Mouse (Mus musculus) heart, embryonic 12.5 days (tissue): ENCODE measurements around the gene Zfp280c. TPM values are rescaled to one million over a fixed set of nuclear protein-coding genes. Genes with fewer than 3 reads are reported as not detected.

Experiments used
- ATAC-seq: fragments of 200-750 bp; cut with Nextera tagmentation; 2 replicates; pipeline ENCODE4 v1.8.0; 2017; ENCODE audit warnings: moderate TSS enrichment, moderate library complexity; ENCODE audit not compliant: insufficient number of reproducible peaks, low FRiP score
- H3K27ac ChIP-seq: fragments of 300-500 bp; sonication (generic); 2 replicates; pipeline ENCODE4 v1.5.1; 2016; ENCODE audit warnings: mild to moderate bottlenecking, moderate library complexity; ENCODE audit not compliant: poor library complexity, severe bottlenecking
- H3K27me3 ChIP-seq: fragments of 300-500 bp; sonication (generic); replicated peaks from 2 replicates; pipeline ENCODE4 v1.6.1; 2016; ENCODE audit warnings: mild to moderate bottlenecking, moderate library complexity
- H3K36me3 ChIP-seq: fragments of 300-500 bp; sonication (generic); 2 replicates; pipeline ENCODE4 v1.6.1; 2016; ENCODE audit warnings: mild to moderate bottlenecking, moderate library complexity
- H3K4me1 ChIP-seq: fragments of 300-500 bp; sonication (generic); replicated peaks from 2 replicates; pipeline ENCODE4 v1.6.1; 2016; ENCODE audit warnings: mild to moderate bottlenecking
- H3K4me2 ChIP-seq: fragments of 300-500 bp; sonication (generic); 2 replicates; pipeline ENCODE4 v1.6.1; 2016; ENCODE audit warnings: mild to moderate bottlenecking, moderate library complexity
- H3K4me3 ChIP-seq: fragments of 300-500 bp; sonication (generic); 2 replicates; pipeline ENCODE4 v1.5.1; 2016; ENCODE audit warnings: mild to moderate bottlenecking
- H3K9ac ChIP-seq: fragments of 300-500 bp; sonication (generic); 2 replicates; pipeline ENCODE4 v1.6.1; 2016; ENCODE audit warnings: mild to moderate bottlenecking, moderate library complexity
- H3K9me3 ChIP-seq: fragments of 300-500 bp; sonication (generic); replicated peaks from 2 replicates; pipeline ENCODE4 v1.6.1; 2016; ENCODE audit warnings: mild to moderate bottlenecking, moderate library complexity
- WGBS: fragments of 180-500 bp; shearing (Covaris S2); methylation state at CpG from one replicate; pipeline ENCODE4 v1.1.7; 2016; 5-methylcytosine and 5-hydroxymethylcytosine counted together
- polyA plus RNA-seq: library from polyadenylated mRNA; unstranded; fragments of >200 nt; fragmentation: Nextera tagmentation; extraction: Ambion mirVana; gene quantifications from 2 replicates; pipeline ENCODE4 v1.2.1, GENCODE M21; 2016

The Zfp280c gene
- 7.2 TPM in 2 replicates for polyA plus RNA-seq

- ATAC-seq, result peak; percentile 89
- H3K27ac ChIP-seq, result peak within 1 kb of the TSS; percentile 82
- peaks cover 3% of the 10 kb centered on the region; the same call in 1 of the 2 replicates for H3K9me3 ChIP-seq
- H3K4me2 ChIP-seq, result peak within 1 kb of the TSS; percentile 64
- WGBS, result 13% methylated on average over 44 of the region's 45 CpGs
- peak within 1 kb of the TSS; percentile 86 for H3K9ac ChIP-seq
- H3K4me3 ChIP-seq, result peak within 1 kb of the TSS; percentile 81
- peaks cover 14% of the 10 kb centered on the region for H3K36me3 ChIP-seq
- H3K27me3 ChIP-seq, result no peaks in the 10 kb centered on the region
- H3K4me1 ChIP-seq, result no peaks in the 10 kb centered on the region
Observed at GRCm38 (mm10) chrX:48594099-48594760, at the start of gene Zfp280c. TSS of gene Zfp280c (minus strand) at chrX:48594504.

- H3K9me3 ChIP-seq, result no peaks in the 10 kb centered on the region
- WGBS, result 48% methylated on average over 2 of the region's 2 CpGs
- no peaks in the 10 kb centered on the region for H3K4me1 ChIP-seq
- no peak overlapping the region for H3K9ac ChIP-seq
- no peak overlapping the region for H3K27ac ChIP-seq
- no peaks in the 10 kb centered on the region for H3K36me3 ChIP-seq
- ATAC-seq, result no peak
- H3K4me3 ChIP-seq, result no peak overlapping the region
- H3K27me3 ChIP-seq, result no peaks in the 10 kb centered on the region
- no peak overlapping the region for H3K4me2 ChIP-seq
Observed at GRCm38 (mm10) chrX:48637032-48637431, 42.7 kb upstream of the Zfp280c start.

- H3K4me3 ChIP-seq, result peak overlapping the region; percentile 79
- H3K27ac ChIP-seq, result no peak overlapping the region; the same call in 1 of the 2 replicates
- no peak for ATAC-seq
- H3K36me3 ChIP-seq, result no peaks in the 10 kb centered on the region
- peak overlapping the region; percentile 65 for H3K9ac ChIP-seq
- no peaks in the 10 kb centered on the region for H3K27me3 ChIP-seq
- peak overlapping the region; percentile 68 for H3K4me2 ChIP-seq
- H3K9me3 ChIP-seq, result no peaks in the 10 kb centered on the region
- no peaks in the 10 kb centered on the region for H3K4me1 ChIP-seq
- 19% methylated on average over 9 of the region's 9 CpGs for WGBS
Observed at GRCm38 (mm10) chrX:48624054-48624420, 29.7 kb upstream of the Zfp280c start.

GRCm38 (mm10) chrX:48623379-48624053 lies 29.2 kb upstream of the Zfp280c start, which contains the start of gene Slc25a14:
TSS of gene Slc25a14 (plus strand) at chrX:48623413.
- ATAC-seq, result peak; percentile 87
- Histone ChIP-seq H3K9me3 (no peaks in the 10 kb centered on the region), H3K36me3 (no peaks in the 10 kb centered on the region), H3K27me3 (no peaks in the 10 kb centered on the region), H3K9ac (peak within 1 kb of the TSS; percentile 65), H3K4me3 (peak within 1 kb of the TSS; percentile 79), H3K27ac (peak within 1 kb of the TSS; percentile 79), H3K4me2 (peak within 1 kb of the TSS; percentile 68), H3K4me1 (no peaks in the 10 kb centered on the region)
- 16% methylated on average over 37 of the region's 38 CpGs for WGBS

- H3K27me3 ChIP-seq, result no peaks in the 10 kb centered on the region
- ATAC-seq, result no peak
- no peaks in the 10 kb centered on the region for H3K36me3 ChIP-seq
- H3K9ac ChIP-seq, result peak overlapping the region; percentile 65
- H3K9me3 ChIP-seq, result no peaks in the 10 kb centered on the region
- peak overlapping the region; percentile 68 for H3K4me2 ChIP-seq
- 13% methylated on average over 4 of the region's 4 CpGs for WGBS
- no peaks in the 10 kb centered on the region for H3K4me1 ChIP-seq
- H3K27ac ChIP-seq, result peak overlapping the region; percentile 79
- peak overlapping the region; percentile 79 for H3K4me3 ChIP-seq
Observed at GRCm38 (mm10) chrX:48623049-48623378, 28.7 kb upstream of the Zfp280c start.

- Histone ChIP-seq H3K9ac (no peak overlapping the region), H3K4me1 (no peaks in the 10 kb centered on the region), H3K27me3 (no peaks in the 10 kb centered on the region), H3K27ac (no peak overlapping the region), H3K4me3 (no peak overlapping the region), H3K4me2 (no peak overlapping the region), H3K36me3 (no peaks in the 10 kb centered on the region), H3K9me3 (no peaks in the 10 kb centered on the region)
- ATAC-seq, result no peak
- WGBS, result 45% methylated on average over 2 of the region's 2 CpGs
Observed at GRCm38 (mm10) chrX:48604872-48605271, 10.6 kb upstream of the Zfp280c start.

GRCm38 (mm10) chrX:48596906-48597305 lies 2.6 kb upstream of the Zfp280c start:
- Histone ChIP-seq H3K36me3 (no peaks in the 10 kb centered on the region), H3K4me3 (no peak overlapping the region), H3K27ac (no peak overlapping the region), H3K27me3 (no peaks in the 10 kb centered on the region), H3K9ac (no peak overlapping the region), H3K4me2 (no peak overlapping the region), H3K9me3 (peaks cover 3% of the 10 kb centered on the region; the same call in 1 of the 2 replicates), H3K4me1 (no peaks in the 10 kb centered on the region)
- 56% methylated on average over 5 of the region's 5 CpGs for WGBS
- no peak for ATAC-seq

GRCm38 (mm10) chrX:48596053-48596452 lies 1.7 kb upstream of the Zfp280c start:
- 78% methylated on average over 9 of the region's 9 CpGs for WGBS
- peaks cover 3% of the 10 kb centered on the region; the same call in 1 of the 2 replicates for H3K9me3 ChIP-seq
- ATAC-seq, result no peak
- H3K27me3 ChIP-seq, result no peaks in the 10 kb centered on the region
- no peak overlapping the region for H3K4me3 ChIP-seq
- H3K4me1 ChIP-seq, result no peaks in the 10 kb centered on the region
- H3K4me2 ChIP-seq, result no peak overlapping the region
- no peak overlapping the region for H3K9ac ChIP-seq
- no peak overlapping the region for H3K27ac ChIP-seq
- peaks cover 1% of the 10 kb centered on the region for H3K36me3 ChIP-seq

GRCm38 (mm10) chrX:48593721-48594098 lies 594 bp downstream of the Zfp280c start:
- Histone ChIP-seq H3K4me3 (peak overlapping the region; percentile 81), H3K27me3 (no peaks in the 10 kb centered on the region), H3K9ac (peak overlapping the region; percentile 86), H3K9me3 (peaks cover 3% of the 10 kb centered on the region; the same call in 1 of the 2 replicates), H3K4me1 (no peaks in the 10 kb centered on the region), H3K36me3 (peaks cover 16% of the 10 kb centered on the region), H3K4me2 (peak overlapping the region; percentile 64), H3K27ac (peak overlapping the region; percentile 82)
- ATAC-seq, result peak; percentile 48; the same call in 1 of the 2 replicates
- WGBS, result 22% methylated on average over 11 of the region's 15 CpGs

- no peaks in the 10 kb centered on the region for H3K9me3 ChIP-seq
- ATAC-seq, result no peak
- H3K27ac ChIP-seq, result no peak overlapping the region
- H3K9ac ChIP-seq, result no peak overlapping the region
- H3K4me2 ChIP-seq, result no peak overlapping the region
- peaks cover 16% of the 10 kb centered on the region for H3K36me3 ChIP-seq
- no peaks in the 10 kb centered on the region for H3K27me3 ChIP-seq
- no peak overlapping the region for H3K4me3 ChIP-seq
- no peaks in the 10 kb centered on the region for H3K4me1 ChIP-seq
Observed at GRCm38 (mm10) chrX:48583332-48583731, 11.0 kb downstream of the Zfp280c start.

GRCm38 (mm10) chrX:48532175-48532574 lies 62.1 kb downstream of the Zfp280c start:
- H3K4me2 ChIP-seq, result peak overlapping the region; percentile 34
- ATAC-seq, result no peak
- H3K9me3 ChIP-seq, result no peaks in the 10 kb centered on the region
- H3K4me3 ChIP-seq, result no peak overlapping the region
- no peaks in the 10 kb centered on the region for H3K4me1 ChIP-seq
- H3K36me3 ChIP-seq, result no peaks in the 10 kb centered on the region
- H3K27ac ChIP-seq, result no peak overlapping the region
- WGBS, result 26% methylated on average over 3 of the region's 3 CpGs
- no peaks in the 10 kb centered on the region for H3K27me3 ChIP-seq
- 0 out of 2 replicates have a peak overlapping the region, but pooled peaks have one; percentile 24 for H3K9ac ChIP-seq
